Mouse (Mus musculus) stomach, postnatal 0 days (tissue): ENCODE results near the gene 1700018G05Rik.
"Not testable (repeated sequence)": the region's sequence is repeated elsewhere in the genome, so short reads cannot be mapped to it uniquely, and the experiment has no call there.

Source experiments
- CTCF ChIP-seq: IDR thresholded peaks from 2 replicates; pipeline ENCODE4 v1.5.1; 2016; ENCODE audit warnings: antibody characterized with exemption, low read depth, mild to moderate bottlenecking, moderate library complexity
- EP300 ChIP-seq: optimal IDR thresholded peaks from 2 replicates; pipeline ENCODE3; 2016; ENCODE audit warnings: antibody characterized with exemption

- not testable (repeated sequence) for TF ChIP-seq CTCF, EP300
Observed at GRCm38 (mm10) chrX:102928072-102928471, at the start of gene 1700018G05Rik.
